Mouse (Mus musculus): ENCODE results near the gene Sirt7.

Sirt7 gene

DNA sequence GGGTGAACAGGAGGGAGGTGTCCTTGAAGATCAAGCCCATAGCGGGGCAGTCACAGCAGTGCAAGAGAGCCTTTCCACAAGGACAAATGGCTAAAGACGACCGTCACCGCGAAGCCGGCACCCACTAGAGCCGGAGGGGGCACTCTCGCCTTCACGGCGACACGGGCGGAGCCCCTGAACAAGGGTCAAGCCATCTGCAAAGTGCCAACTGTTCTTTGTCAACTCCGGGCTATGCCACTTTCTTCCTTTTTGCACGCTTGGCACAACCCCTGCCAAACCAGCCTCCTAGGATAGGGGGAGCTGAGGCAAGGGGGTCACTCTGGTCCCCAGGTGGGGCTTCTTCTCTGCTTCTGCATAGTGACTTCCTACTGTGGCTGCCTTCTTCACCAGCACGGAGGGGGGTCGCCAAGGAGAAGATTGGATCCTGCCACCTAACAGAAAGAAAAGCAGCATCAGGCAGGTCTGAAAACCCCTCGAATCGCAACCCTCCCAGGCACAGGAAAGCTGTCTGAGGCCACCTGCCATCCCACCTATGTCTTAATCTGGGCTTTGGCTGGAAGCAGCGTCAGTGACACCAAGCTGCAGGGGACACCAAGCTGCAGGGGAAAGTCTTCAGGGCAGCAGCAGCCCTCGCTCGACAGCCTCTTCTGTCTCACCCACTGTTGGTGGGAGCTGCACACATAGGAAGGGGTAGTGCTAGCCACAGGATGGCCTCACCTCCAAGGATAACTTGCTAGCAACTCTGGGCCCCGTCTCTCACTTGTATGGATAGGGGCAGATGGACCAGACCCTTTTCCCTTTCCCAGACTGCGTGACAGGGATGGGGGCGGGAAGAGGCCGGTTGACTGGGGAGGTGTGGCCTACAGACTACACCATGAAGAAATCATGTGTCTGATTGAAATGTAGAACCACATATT, 6.2 kb downstream of the Sirt7 start:
- no peak for DNase-seq (ENCODE audit: low read depth, low spot score)

DNA sequence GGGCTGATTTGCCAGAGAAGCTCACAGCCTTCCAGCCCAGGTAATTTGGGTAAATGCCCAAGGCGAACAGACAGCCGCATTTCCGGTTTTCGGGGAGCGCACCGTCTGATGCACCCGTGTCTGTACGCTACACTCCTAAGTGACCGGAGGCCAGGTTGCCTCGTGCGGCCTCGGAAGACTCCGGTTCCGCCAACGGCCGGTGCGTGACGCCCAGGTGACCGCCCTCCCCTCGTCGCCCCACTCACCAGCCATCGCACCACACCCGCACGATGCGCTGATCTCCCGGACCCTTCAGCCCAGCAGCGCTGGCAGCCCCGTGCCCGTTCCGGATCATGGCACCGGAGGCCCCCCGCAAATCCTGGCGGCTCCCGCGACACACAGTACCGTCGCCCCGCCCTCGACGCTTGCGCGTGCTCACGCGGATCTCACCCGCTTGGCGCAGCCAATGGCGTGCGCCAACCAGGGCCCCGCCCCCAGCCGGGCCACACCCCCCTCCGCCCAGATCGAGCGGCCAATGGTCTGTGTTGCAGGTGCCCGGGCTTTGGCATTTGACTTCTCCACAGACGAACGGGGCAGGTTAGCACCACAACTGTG, 7.4 kb downstream of the Sirt7 start, which contains the start of gene Pcyt2:
TSS of gene Pcyt2 (minus strand) at position 418 of the 594 bp plus-strand sequence.
- peak; percentile 90 for DNase-seq (ENCODE audit: low read depth, low spot score)

DNA sequence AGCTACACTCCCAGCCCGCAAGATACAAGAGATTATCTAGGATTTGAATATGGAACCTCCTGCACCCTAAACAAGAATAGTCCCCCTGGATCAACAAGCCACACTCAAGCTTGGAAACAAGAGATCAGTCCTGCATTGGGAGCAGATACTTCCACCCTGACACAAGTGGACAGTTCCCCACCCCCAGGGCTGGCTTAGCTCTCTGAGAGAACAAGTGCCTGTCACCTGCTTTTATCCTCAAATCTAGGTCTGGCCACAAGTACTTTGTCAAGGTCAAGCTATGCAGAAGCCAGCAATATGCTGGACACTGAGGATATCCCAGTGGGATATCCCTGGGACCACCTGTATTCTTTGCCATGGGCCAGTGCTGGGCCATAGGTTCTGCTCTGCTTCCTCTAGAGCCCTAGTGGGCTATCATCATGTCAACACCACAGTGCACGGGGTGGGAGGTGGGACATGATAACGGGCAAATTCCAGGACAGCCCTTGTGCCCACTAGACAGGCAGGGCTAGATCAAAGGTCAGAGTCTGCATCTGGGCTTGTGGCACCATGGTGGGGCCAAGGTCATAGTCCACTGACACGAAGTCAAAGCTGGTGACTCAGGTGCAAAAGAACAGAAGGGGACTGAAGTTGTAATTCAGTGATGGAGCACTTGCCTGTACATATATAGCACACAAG, 8.3 kb downstream of the Sirt7 start:
- no peak for DNase-seq (ENCODE audit: low read depth, low spot score)

DNA sequence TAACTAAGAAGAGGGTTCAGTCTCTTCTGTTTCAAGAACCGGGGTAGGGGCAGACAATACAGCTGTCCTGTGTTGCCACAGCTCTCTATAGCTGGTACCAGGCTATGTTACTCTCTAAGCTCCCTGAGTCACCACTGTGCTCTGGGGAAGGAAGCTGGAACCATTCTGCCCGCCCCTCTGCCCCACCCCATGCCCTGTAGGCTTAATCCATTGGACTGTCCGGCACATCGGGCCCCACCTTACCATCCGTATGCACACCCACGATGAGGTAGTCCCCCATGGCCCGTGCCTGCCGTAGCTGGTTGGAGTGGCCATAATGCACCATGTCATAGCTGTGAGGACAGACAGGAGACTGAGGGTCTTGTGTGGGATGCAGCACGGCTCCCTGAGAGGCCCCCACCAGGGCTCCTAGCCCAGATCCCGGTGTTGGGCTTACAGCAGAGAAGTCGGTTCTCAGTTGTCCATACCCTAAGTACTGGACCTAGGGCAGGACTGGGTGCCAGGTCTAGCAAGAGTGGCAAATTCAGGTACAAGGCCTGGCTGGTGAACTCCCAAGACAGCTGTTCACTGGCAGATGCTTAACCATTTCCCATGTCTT, 9.3 kb downstream of the Sirt7 start:
- no peak for DNase-seq (ENCODE audit: low read depth, low spot score)

DNA sequence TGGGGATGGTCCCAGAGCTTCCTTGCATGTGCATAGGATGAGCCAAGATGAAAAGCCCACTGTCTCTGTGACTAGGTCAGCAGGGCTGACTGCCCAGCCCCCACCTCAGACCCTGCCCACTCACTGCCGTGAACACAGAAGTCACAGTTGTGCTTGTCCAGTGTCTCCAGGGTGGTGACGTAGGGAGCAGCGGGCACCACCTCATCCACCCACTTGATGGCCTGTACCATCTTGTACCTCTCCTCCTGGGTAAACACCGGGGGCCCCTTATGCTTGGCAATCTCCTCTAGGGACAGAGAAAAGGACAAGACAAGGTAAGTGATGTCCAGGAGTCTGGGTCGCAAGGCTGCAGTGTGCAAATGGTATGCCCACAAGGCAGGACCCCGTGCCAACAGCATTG, 9.9 kb downstream of the Sirt7 start:
- no peak for DNase-seq (ENCODE audit: low read depth, low spot score)

DNA sequence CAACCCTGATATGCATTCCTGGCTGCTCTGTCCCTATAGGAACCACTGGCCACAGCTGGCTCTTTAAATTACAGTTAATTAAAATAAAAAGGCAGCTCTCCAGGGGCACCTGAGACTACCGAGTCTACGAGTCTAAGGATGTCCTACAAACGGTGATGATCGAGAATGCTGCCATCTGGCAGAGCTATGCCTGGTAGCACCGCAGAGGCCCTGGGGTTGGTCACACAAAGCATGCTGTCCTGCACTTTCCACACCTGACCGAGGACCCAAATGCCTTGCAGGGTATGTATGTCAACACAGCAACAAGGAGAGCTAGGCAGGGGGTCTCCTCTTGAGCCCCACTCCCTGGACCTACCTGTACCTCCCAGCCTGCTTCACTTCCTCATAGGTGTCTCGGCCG, 11.1 kb downstream of the Sirt7 start:
- no peak for DNase-seq (ENCODE audit: low read depth, low spot score)

DNA sequence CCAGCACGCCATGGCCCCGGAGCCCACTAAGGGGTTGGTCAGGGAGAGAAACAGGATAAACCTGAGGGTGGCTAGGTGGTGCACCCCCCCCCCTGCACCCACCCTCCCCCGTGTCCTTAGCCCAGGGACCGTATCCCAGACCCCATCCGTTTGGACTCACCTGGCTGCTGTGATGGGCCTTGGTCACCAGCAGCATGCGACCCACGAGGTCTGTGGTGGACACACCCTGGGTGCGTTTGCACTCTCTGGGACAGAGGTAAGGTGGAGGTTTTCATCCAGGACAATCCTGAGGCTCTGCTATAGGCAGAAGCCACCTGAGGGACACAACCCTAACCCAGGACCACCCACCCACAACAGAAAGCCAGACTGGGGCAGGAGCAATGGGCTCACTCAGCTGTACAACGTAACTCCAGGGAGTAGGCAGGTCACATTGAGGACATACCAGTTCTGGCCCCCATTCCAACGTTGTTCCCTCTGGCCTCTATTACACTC, 11.5 kb downstream of the Sirt7 start:
- no peak for DNase-seq (ENCODE audit: low read depth, low spot score)

DNA sequence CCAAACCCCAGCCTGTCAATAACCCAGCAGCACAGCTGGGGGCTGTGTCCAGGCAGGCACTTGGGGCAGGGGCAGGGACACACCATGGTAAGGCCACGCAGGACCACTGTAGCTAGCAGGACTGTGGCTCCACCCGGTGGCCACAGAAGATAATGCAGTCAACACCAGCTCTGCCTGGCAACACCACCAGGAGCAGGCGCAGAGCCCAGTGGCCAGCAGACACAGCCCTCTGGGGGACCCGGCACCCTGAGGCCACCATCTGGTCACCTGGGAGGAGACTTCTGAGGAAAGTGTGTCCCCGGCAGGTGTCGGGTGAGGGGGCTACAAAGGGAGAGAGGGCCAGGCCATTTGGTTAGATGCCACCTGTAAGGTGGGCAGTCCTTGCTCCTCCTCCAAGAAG, 12.3 kb downstream of the Sirt7 start:
- peak; percentile 76 for DNase-seq (ENCODE audit: low read depth, low spot score)

DNA sequence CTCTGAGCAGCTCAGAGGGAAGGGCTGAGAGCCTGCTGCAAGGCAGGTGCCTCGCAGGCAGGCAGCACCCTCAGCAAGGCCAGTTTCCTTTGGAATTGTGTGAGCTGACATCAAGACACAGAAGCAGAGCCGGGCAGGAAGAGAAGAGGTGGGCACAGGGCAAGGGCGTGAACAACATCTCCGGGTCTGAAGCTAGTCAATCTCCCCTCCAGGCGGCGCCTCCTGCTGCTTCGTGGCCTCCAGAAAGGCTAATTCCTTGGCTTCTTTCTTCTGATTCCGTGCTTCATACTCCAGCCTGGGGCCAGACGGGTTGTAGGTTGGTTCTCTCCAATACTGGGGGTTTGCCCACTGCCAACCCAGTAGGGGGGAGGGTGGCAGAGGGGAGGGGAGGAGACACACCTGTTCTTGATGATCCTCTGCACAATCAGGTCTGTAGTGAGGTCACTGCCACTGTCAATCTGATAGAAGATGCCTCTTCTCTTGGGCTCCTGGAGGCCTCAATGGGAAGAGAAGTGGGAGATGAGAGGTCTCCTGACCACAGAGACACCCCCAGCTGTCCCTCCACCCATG, 14.5 kb downstream of the Sirt7 start:
- no peak for DNase-seq (ENCODE audit: low read depth, low spot score)

DNA sequence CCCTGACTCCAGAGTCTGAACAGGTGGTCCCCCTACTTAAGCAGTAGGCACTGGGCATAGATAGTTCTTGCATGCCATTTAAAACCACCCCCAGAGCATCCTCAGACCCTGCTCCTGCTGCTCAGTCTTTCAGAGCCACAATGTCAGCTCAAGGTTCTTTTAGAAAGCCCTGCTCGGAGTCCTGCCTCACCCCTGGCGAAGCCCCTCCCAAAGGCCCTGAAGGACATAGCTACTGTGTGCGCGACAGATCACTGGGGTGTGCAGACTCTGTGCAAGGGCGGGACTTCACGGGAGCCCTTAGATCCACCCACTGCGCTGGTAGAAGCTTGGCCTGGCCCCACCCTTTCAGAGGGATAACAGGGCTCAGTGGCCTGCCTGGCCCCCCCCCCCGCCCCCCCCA, 15.8 kb downstream of the Sirt7 start:
- DNase-seq (ENCODE audit: low read depth, low spot score): no peak

DNA sequence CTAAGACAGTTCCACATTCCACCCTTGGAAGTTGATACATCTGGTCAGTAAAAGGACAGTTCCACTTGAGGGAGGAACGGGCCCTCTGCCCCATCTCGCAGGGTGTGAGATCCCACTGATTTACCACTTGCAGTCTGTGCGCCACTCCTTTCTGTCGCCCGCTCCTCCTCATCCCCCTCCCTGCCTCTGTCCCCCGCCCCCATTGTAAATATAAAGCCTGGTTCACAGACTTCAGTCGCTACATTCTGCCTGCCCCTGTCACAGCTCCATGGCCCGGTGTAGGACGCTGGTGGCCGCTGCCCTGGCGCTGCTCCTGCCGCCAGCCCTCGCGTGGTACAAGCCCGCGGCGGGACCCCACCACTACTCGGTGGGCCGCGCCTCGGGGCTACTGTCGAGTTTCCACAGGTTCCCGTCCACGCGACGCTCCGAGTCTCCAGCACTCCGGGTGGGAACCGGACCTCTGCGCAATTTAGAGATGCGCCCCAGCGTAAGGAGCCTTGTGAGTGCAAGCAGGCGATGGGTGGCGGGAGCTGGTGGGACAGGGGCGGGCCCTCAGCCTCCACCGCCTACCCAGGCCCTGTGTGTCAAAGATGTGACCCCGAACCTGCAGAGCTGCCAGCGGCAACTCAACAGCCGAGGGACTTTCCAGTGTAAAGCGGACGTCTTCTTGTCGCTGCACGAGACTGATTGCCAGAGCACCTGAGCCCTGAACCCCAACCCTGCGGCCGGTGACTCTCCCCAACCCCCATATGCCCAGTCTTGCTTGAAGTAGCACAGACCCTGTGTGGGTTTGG, 16.6 kb downstream of the Sirt7 start, which contains the start of gene Npb:
TSS of gene Npb (plus strand) at position 237 of the 794 bp plus-strand sequence.
- DNase-seq (ENCODE audit: low read depth, low spot score): no peak

DNA sequence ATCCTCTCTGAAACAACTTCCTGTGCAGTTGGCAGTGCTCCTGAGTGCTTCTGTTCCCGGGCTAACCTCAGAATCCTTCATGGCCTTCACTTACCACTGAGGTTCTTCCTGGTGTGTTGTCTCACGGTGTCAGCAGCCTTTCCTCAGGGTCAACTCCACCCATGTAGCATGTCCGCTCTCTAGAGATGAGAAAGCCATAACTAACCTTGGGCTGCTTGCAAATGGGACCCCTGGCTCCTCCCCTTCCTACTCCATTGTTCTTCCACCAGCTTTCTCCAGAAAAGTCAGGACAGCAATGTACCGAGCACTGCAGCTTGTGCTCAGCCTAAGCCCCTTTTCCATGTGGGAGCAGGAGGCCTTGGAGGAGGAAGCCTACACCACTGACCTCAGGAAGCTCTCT, 18.3 kb downstream of the Sirt7 start:
- no peak for DNase-seq (ENCODE audit: low read depth, low spot score)

DNA sequence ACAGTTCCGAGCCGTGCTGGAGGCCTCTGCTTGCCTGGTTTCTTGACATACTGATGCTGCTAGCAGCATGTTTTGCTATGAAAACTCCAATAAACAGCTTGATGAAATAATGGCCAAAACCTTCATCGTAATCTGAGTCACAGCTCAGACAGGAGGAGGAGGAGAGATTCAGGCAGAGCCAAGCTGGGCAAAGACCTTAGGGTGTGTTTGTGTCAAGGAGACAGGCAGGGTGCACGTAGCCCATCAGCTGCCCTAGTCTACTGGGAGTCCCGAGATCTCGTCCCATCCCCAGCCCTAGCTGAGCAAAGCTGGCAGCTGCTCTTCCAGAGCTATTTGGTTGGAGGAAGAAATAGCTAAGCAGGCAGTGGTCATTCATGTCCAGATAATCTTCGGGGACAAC, 19.4 kb downstream of the Sirt7 start:
- no peak for DNase-seq (ENCODE audit: low read depth, low spot score)

DNA sequence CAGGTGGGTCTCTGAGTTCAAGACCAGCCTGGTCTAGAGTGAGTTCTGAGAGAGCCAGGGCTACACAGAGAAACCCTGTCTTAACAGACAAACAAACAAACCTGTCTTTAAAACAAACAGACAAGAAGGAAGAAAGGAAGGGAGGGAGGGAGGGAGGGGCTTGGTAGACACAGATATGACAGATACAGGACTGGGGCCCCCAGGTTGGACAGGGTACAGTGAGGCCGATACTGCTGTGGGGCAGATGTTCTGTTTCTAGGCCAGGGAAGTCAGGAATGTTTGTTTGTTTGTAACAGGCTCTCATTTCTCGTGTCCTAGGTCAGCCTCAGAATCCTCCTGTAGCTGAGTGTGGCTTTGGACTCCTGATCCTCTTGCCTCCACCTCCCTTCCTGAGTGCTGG, 21.5 kb downstream of the Sirt7 start:
- DNase-seq (ENCODE audit: low read depth, low spot score): no peak

DNA sequence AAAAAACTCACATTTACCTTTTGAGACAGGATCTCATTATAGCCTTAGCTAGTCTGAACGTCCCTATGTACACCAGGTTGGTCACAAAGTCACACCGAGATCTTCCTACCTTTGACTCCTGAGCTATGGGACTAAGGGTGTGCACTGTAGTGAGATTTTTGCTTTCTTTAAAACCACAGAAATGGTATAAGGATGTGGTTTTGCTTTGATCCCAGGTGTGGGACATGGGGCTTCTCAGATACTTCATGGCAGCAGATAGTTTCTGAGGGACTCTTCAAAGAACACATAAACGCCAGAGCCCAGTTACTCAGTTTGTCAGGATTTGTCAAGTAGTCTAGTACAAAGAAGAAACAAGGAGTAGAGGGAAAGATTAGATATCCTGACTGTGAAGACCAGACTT, 24.3 kb downstream of the Sirt7 start:
- no peak for DNase-seq (ENCODE audit: low read depth, low spot score)

DNA sequence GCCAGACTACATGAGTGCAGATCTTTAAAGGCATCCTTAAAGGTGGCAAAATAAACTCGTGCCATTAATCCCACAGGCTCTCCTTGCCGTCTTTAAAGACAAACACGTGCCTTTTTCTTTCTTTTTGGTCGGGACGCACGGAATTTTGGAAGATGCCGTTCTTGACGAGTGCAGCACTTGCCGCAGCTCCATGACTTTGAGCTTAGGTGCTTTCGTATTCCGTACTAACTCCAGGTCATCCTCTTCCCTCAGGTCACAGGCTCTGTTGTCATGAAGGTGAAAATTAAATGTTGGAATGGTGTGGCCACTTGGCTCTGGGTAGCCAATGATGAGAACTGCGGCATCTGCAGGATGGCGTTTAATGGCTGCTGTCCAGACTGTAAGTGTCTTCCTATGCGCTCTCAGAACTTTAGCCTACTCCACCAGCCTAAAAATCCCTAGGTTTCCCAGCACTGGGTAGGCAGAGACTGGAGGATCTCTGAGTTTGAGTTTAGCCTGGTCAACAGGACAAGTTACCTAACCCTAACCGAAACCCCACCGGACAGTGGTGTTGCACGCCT, 26.0 kb downstream of the Sirt7 start:
- no peak for DNase-seq (ENCODE audit: low read depth, low spot score)

DNA sequence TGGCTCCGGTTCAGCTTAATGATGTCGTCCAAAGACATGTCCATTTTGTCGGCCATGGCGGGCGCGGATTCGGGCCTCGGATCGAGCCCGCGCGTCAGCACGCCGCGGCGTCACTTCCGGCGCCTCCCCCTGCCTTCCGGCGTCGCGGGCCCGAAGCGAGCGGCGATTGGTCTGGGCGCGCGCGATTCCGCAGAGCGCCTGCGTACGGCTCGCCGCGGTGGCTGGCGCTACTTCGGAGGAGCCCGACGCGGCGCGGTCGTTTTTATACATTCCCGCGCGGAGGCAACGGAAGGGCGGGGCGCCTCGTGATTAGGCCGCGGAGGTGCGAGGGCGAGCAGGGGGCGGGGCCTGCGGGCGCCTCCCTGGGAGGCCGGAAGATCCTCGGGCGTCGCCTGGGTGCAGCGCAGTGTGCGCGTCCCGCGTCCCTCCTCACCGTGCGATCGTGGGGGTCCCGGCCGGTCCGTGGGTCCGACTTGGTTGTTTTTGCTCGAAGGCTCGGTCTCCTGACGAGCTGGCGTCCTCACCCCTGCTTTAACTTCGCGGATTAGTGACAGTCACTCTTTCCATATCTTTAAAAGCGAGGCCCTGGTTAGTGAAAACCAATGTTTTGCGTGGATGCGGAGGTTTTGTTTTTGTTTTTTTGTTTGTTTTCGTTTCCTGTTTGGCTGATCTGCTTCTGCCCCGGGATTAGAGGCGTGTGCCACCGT, 26.6 kb downstream of the Sirt7 start, which contains the start of the genes Alyref and Anapc11:
TSS of gene Alyref (minus strand) at position 83 of the 707 bp plus-strand sequence.
TSS of gene Anapc11 (plus strand) at position 139 of the 707 bp plus-strand sequence.
- peak; percentile 91 for DNase-seq (ENCODE audit: low read depth, low spot score)

DNA sequence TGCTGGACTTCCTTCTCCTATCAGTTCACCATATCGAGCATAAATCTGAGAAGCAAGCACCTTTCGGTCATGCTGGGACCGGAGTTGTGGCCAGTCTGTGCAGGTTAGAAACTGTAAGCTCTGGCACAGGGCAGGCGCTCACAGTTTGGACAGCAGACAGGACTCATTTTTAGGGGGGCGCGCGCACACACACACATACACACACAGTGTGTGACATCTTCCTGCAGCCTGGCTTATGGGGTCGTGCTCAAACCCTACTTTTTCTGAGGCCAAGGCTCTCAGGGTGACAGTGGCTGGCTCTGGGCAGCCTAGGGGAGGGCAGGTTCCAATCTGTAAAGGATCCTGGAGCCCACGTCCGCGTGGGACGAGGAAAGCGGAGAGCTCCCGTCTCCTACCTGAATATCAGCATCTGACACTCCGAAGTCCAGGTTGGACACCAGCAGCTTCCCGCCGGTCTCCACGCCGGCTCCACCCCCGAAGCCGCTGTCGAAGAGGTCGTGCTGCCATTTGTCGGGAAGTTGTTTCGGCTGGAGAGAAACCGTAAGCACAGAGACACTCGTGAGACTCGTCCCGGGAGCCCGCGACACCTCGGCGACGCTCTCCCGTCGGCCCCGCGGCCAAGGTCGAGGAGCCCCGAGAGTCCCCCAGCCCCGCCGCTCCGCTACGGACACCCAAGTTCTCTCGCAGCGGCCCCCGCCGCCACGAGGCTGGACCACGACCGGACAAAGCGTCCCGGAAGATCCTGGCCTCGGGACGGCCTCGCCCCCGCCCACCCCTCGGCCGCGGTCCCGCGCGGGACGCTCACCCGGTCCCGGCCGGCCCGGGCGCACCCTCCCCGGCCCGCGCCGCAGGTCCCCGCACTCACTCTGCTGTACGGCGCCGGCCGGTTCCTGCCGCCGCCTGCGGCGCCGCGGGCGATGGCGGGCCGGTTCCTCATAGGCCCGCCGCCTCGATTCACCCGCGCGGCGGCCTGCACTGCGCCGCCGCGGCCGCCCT, 27.5 kb downstream of the Sirt7 start:
- DNase-seq (ENCODE audit: low read depth, low spot score): no peak
